Mouse (Mus musculus) ovary, adult 18-20 months (tissue): ENCODE measurements at regions not wholly inside any gene's neighbourhood (a gene's known extent, or its start where the extent isn't known, plus 50 kb on each side); places are given as distances from the start of the nearest gene placed in this dataset.

Source experiments
- DNase-seq: peaks from one replicate; pipeline ENCODE4 v3.0.0; 2022; ENCODE audit warnings: low spot score, mixed read lengths

GRCm38 (mm10) chr14:100880103-100880502 lies 320.0 kb downstream of the Prr30 start:
- DNase-seq: no peak

GRCm38 (mm10) chr14:100867790-100868189 lies 332.3 kb downstream of the Prr30 start:
- DNase-seq: no peak

- DNase-seq: no peak
Measured at GRCm38 (mm10) chr14:100864792-100865191, 335.3 kb downstream of the Prr30 start.

GRCm38 (mm10) chr14:100864164-100864563 lies 336.0 kb downstream of the Prr30 start:
- no peak for DNase-seq

- DNase-seq: no peak
Measured at GRCm38 (mm10) chr14:100842828-100843227, 357.3 kb downstream of the Prr30 start.
